Mouse (Mus musculus) right cerebral cortex, postnatal 25 days (tissue): ENCODE results near the gene Erich2.

Source experiments
- DNase-seq: peaks from one replicate; pipeline ENCODE4 v3.0.0; 2022

The Erich2 gene

DNA sequence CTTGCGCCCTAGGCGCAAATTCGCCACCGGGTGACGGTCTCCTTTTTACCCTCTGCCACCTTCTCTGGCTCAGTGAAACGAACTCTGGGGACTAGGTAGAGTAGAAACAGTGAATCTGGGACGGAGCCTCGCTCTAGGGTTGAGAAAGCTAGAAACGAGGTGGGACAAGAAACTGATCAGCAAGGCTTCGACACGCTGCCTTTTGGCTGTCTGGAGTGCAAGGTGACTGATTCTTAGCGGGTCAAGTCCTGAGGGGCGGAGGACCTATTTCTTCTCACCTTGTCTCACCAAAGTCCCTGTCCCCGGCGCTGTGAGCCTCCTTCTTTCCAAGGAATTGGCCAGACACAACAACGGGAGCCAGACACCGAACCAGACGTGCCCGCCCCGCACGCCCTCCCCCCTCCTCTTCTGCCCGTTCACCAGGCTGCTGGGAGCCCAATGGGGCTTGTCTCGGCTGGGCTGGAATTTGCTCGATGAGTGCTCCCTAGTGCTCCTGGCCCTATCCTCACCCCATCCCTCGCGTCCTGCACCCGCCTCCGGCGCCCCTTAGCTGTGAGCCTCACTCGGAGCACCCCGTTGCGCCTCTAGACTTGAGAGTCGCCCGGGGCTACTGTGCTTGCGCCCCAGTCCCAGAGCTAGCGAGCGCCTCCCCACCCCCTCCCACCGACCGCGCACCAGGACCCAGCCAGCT is 54.5 kb downstream of the Erich2 start:
- no peak for DNase-seq

DNA sequence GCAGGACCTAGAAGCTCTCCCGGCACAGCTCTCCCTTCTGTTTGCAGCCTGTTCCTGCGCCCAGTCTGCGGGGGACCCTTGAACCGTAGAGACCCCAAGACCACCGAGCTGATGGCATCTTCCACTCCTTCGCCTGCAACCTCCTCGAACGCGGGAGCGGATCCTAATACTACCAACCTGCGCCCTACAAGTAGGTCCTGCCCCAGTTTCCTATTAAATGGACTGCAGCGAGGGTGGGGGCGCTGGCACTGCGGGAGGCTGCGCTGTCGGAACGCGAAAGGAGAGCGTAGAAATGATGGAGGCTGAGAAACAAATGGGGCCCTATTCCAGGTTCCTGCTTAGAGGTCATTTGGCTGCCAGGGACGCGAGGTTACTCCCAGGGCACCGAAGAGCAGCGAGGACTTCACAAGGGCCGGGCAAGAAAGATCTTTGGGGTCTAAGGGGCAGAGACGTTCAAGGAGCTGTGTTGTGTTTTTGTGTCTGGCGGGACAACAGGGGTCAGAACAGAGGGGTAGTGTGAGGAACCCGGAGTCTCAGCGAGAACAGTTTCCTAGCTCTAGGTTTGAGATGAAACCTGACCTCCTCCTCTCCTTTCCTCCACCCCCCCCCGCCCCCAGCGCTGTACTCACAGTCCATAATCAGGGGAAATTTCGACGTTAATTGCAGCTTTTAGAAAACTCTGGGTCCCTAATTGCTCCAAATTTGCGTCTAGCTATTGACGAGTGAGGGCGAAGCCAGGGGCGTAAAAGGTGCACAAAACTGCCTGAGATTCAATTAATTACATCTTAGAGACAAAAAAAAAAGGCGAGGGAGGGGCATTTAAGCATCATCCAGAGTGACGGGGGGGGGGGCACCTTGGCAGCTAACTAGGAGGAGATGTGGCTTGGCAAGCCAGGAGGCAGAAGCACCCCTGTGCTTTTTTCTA is 55.4 kb downstream of the Erich2 start:
- no peak for DNase-seq

DNA sequence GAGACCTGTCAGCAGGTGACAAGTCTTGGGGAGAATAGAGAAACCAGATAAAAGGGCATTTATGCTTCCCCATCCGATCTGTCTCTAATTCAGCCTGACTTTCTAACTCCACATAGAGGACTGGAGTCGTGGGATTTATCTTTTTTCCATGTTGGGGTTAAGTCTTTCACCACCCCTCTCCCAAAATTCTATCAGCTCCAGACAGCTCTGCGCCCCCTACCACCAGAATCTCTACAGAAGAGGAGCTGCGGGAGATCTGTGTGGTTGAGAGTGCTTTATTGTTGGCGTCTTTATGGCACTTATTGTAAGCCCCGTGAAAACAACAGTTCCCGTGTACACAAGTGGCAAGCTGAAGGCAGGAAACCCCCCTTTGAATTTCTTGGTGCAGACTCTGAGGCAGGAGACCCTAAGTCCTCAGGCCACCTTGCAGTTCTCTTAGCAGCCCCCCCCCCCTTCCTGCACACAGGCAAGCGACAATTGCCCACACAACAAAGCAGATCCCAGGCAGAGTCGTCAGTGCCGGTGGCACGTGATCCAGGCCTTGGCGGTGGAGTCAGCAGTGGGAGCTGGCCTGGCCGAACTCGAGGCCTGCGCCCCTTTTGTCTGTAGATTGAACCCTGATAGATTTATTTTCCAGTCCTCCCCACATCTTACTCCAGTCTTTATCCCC is 56.2 kb downstream of the Erich2 start:
- no peak for DNase-seq

DNA sequence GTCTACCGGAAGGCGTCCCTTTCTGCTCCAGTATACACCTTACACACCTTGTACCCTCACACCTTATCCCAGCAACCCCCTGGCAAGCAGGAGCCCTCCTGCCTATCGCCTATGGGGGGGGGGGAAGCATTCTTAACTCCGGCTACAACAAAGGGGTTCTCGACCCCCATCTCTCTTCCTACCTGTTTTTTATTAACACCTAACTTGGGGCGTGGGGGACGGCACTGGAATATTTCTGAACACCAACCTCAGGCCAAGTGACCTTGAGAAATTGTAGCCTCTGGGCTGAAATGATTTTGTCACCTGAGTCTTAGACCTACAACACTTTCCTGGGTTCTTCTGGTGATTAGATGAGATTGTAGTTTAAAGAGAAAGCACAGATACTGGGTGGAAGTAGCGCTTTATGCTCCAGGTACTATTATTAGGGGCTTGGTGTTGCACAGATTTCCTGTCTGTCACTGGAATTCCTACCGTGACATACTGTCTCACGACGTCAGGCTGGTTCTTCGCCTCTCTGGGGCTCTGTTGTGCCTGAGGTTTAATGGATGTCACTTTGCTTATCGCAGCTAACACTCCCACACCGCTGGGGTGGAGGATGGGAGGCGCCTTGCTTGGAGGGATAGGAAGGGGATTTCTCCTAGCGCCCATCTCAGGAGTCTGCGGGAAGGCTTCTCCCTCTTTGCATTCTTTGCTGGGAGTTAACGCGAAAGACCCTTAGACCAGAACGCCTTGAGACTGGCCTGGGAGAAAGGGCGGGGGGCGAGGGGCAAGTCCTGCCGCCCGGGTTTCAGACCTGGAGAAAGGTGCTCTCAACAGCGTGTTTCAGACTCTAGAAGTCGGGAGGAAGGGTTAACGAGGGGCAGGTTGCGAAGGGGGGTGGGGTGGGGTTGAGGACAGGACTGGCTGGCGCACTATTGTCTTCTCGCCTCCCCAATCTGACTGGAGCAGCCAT is 57.3 kb downstream of the Erich2 start:
- no peak for DNase-seq

DNA sequence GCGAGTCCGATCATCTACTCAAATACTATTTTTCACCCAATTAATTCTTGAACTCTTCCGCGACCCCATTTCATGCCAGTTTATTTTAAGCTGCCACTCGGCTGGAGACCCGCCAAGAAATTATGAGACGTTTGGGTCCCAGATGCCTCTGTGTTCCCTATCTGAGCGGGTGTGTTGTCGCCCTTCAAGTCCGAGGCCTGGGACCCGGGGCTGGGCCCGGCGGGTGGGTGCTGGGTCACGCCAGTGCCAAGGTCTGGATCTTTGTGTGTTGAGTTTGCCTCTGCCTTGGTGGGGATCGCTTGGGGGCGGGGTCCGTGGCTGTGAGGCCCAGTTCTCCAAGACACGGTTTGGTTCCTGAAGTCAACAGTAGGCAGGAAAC is 58.0 kb downstream of the Erich2 start:
- DNase-seq, result no peak

DNA sequence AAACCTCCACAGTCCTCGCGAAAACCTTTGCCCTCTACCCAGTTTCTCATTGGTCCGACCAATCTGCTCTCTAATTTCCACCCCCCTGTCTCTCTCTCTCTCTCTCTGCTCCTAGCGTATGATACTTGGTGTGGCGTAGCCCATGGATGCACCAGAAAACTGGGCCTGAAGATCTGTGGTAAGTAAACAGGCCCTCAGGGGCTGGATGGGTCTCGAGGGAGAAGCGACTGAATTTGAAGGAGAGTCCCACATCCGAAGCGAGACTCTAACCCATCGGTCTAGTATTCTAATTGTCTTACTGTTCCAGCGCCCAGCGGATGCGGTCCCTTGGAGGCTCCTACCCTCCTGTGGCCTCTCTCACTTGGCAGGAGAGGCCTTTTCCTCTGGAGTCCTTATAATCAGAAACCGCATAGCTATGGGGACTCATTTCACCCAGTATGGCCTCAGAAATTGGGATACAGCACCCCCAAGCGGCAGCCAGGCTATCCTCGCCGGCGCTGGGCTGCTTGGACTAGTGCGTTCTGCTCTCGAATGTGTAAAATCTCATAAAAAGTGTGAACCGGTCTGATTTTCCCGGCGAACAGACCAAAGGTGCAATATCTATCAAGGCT is 58.6 kb downstream of the Erich2 start:
- no peak for DNase-seq

DNA sequence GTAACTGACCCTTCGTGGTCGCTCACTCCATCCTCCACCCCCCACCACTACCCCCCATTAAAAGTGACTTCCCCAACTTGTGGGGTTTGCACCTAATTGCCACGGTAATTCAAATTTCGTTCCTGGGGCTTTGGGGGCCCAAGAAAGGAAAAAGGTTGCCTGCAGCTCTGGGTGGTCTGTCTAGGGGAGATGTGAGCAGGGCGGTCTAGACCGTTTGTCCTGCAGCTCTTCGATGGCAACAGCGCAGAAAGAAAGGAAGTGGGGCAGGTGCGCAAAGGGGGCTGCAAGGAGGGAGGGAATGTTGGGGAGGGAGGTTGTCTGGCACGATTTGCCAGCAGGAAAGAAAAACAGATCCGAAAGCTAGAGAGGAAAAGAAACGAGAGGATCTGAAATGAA is 59.1 kb downstream of the Erich2 start:
- DNase-seq, result no peak

DNA sequence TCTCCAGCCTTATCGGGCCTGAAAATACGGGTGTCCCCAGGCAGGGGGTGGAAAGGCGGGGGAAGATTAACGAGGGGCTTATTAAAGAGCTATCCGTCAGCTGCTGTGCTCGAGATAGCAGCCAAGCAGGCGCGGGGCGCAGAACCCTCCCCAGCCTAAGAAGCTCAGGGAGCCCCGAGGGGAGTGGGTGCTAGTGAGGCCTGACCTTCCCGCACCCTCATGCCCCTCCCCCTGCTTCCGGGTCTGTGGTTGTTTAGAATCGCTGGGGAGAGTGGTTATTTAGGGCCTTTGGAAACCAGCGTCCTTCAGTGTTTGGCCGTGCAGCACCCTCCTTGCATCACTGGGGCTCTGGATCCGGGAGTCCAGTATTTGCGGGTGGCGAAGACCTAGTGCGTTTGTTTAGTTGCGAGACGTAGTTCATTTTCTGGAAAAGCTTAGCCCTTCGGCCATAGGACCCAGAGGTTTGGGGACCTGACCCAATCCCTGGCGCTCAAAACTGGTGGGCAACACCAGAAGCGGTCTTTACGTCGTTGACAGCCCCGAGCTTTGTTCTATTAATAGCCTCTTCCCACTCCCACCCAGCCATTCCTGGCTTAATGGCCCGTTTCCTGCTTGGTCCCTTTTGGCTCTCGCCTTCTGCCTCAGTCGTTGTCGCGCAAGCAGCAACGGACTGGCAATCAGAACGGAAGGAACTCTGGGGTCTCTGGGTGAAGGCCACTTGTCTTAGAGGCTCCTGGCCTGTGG is 59.8 kb downstream of the Erich2 start:
- DNase-seq, result no peak

DNA sequence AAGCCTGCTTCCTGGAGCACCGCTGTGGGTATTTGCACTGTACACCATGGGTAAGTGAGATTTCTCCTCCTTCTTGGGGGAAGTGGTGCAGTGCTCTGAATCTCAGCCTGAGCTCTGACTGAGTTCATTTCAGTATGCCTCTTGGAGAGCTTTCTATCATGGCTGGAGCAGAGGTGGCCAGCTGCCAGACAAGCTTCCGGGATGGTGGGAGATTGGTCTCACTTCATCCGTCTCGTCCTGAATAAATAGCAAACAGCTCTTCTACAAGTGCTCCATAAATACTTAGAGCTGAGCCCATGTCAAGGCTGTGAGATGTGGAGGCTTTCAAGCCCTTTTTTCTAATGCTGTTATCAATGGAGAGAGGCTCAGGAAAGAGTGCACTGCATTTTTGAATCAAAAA is 63.1 kb downstream of the Erich2 start:
- DNase-seq, result no peak

DNA sequence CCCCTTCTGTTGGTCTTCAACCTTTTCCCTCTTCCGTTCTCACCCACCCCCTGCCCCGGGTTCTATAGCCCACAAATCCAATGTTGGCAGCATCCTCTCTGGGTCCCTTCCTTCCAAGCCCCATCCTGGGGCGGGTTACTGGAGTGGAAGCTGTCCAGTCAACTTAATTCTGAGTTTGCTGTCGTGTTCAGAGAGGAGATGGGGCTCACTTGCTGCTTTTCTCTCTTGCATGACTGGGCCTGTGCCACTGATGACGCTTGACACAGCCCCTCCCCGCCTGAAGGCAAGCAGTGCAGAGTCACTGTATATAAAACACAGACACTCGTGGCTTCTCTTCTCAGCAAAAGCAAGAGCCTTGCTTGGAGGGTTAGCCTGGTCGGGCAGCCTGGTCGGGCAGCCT is 63.6 kb downstream of the Erich2 start:
- no peak for DNase-seq

DNA sequence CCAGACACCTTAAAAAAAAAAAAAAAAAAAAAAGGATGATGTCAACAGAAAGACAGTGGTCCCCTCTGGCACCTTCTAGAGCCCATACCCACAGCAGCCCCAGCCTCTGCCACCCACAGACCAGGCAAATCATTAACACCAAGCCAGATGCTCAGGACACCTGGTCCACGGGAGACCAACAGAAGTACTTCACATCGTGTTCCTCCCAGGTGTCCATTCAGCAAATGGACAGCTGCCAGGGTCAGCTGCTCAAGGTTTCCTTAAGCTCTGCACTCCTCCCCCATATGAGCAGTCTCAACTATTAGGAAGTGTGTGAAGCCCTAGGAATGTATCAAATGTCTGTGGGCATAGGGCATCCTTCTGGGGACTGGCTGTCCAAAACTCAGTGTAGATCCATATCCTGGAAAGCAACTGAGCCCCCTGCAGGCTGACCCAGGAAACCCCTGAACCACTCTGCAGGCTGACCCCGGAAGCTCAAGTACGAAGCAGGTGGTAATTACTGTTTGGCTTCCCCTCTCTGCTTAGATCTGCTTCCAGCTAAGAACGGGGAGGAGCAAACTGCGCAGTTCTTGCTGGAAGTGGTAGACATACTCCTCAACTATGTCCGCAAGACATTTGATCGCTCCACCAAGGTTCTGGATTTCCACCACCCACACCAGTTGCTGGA is 65.1 kb downstream of the Erich2 start:
- DNase-seq, result no peak

DNA sequence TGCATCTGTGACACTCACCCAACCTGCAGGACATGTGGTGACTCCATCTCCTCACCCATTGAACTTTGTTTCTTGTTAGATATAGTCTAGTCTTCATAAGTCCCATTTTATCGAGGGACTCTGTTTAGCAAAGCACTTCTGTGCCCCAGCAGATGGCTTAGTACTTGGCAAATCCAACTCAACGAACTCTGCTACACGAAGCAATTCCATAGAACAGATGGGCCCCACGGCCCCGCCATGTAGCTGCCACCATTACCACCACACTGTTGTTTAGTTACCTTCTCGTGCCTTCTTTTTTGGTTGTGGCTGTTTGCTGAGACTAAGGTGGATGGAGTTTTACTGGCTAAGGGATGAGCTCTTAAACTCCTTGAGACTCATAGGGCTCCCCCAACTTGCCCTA is 79.6 kb downstream of the Erich2 start:
- no peak for DNase-seq
